Mouse (Mus musculus) myocyte (in vitro differentiated cells): ENCODE measurements around the gene Olfr589.

Source experiments
- CEBPB ChIP-seq: IDR thresholded peaks from 2 replicates; pipeline ENCODE4 v1.6.1; 2011; ENCODE audit warnings: mild to moderate bottlenecking, moderate library complexity; ENCODE audit not compliant: poor library complexity, insufficient read depth, severe bottlenecking
- MAX ChIP-seq: IDR thresholded peaks from one replicate; pipeline ENCODE4 v1.6.1; 2011; ENCODE audit warnings: low read depth, mild to moderate bottlenecking, control low read depth
- POLR2A ChIP-seq: IDR thresholded peaks from one replicate; pipeline ENCODE4 v1.6.1; 2011; ENCODE audit warnings: low read depth, mild to moderate bottlenecking, control low read depth, moderate library complexity; ENCODE audit not compliant: insufficient read length
- SRF ChIP-seq: IDR thresholded peaks from one replicate; pipeline ENCODE4 v1.6.1; 2011; ENCODE audit warnings: low read depth; ENCODE audit not compliant: control insufficient read depth, insufficient read length
- TCF3 ChIP-seq: IDR thresholded peaks from one replicate; pipeline ENCODE4 v1.6.1; 2011; ENCODE audit warnings: low read depth, control low read depth; ENCODE audit not compliant: insufficient read length
- USF1 ChIP-seq: IDR thresholded peaks from one replicate; pipeline ENCODE4 v1.6.1; 2011; ENCODE audit warnings: low read depth, mild to moderate bottlenecking, control low read depth, moderate library complexity

DNA sequence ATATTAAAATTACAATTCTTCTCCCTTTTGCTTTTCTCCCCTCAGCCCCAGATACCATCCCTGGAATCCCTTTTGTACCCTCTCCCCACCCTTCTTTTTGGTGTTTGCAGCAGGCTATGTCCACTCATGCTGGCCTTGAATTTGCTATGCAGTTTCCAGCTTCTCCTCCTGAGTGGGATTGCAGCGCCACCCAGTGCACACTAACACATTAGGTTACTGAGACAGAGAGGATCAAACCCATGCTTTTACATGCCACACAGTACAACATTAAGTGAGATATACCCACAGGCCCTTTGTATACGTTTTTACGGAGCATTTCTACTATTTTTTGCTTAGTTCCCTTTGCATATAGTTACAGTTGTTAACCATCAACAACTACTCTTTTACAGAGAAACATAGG lies 36.8 kb downstream of the Olfr589 start:
- TF ChIP-seq POLR2A (no peak), TCF3 (no peak), MAX (no peak), SRF (no peak), USF1 (no peak), CEBPB (no peak)
